Mouse (Mus musculus) CH12.LX (cell line): ENCODE data around the gene Slbp. TPM values are rescaled to one million over a fixed set of nuclear protein-coding genes. Genes with fewer than 3 reads are reported as not detected.

ENCODE experiments used
- DNase-seq: peaks from one replicate; pipeline ENCODE4 v3.0.0-alpha.2; 2013; ENCODE audit errors: extremely low read depth
- H3K27ac ChIP-seq: 2 replicates; pipeline ENCODE4 v1.5.1; 2012; ENCODE audit warnings: low read depth, mild to moderate bottlenecking, control low read depth, moderate library complexity; ENCODE audit not compliant: insufficient read depth
- H3K27me3 ChIP-seq: replicated peaks from 2 replicates; pipeline ENCODE3; 2012; ENCODE audit warnings: inconsistent platforms
- H3K36me3 ChIP-seq, 2 experiments: replicated peaks in 1 of 2; 2 replicates each; pipeline versions ENCODE3 to v1.6.1; 2012; ENCODE audit warnings: inconsistent platforms in 1 of 2, low read length in 1 of 2, mild to moderate bottlenecking in 1 of 2, mixed read lengths in 1 of 2, moderate library complexity in 1 of 2; ENCODE audit not compliant: control insufficient read depth in 1 of 2, insufficient read depth in 1 of 2
- H3K4me1 ChIP-seq, 2 experiments: 2 replicates each; pipeline ENCODE4 v1.6.1; 2012; ENCODE audit warnings: inconsistent platforms in 1 of 2, moderate library complexity in 1 of 2; ENCODE audit not compliant: insufficient read depth in 2 of 2, control insufficient read depth in 1 of 2
- H3K4me2 ChIP-seq: 2 replicates; pipeline ENCODE4 v1.6.1; 2012; ENCODE audit warnings: low read depth, mild to moderate bottlenecking, control low read depth; ENCODE audit not compliant: poor library complexity, insufficient read depth, severe bottlenecking
- H3K4me3 ChIP-seq, 3 experiments: fragments of 150-350 bp in 1 of 3; sonication (generic) in 1 of 3; replicated peaks in 1 of 3; 2 replicates each; pipeline versions ENCODE3 to v1.5.1; 2011 to 2012; ENCODE audit warnings: low read depth in 2 of 3, low read length in 2 of 3, mild to moderate bottlenecking in 2 of 3, moderate library complexity in 2 of 3, control low read depth in 1 of 3, improper control_type of control experiment in 1 of 3, inconsistent platforms in 1 of 3, mixed read lengths in 1 of 3; ENCODE audit not compliant: poor library complexity in 1 of 3
- H3K79me2 ChIP-seq: replicated peaks from 2 replicates; pipeline ENCODE4 v1.6.1; 2012; ENCODE audit warnings: mild to moderate bottlenecking, moderate library complexity; ENCODE audit not compliant: control insufficient read depth, poor library complexity, insufficient read depth, severe bottlenecking; ENCODE audit errors: extremely low read depth
- H3K9ac ChIP-seq: 2 replicates; pipeline ENCODE4 v1.6.1; 2012; ENCODE audit warnings: low read depth, mild to moderate bottlenecking, control low read depth, moderate library complexity; ENCODE audit not compliant: insufficient read depth
- H3K9me3 ChIP-seq: replicated peaks from 2 replicates; pipeline ENCODE3; 2012; ENCODE audit warnings: low read length, inconsistent platforms, mixed read lengths
- BHLHE40 ChIP-seq: IDR thresholded peaks from 2 replicates; pipeline ENCODE4 v1.6.1; 2011; ENCODE audit warnings: mild to moderate bottlenecking, low read depth, low read length, improper control_type of control experiment
- CHD1 ChIP-seq: IDR thresholded peaks from 2 replicates; pipeline ENCODE4 v1.6.1; 2012; ENCODE audit warnings: low read depth, low read length, improper control_type of control experiment, inconsistent platforms
- CHD2 ChIP-seq: IDR thresholded peaks from 2 replicates; pipeline ENCODE4 v1.6.1; 2011; ENCODE audit warnings: low read length, improper control_type of control experiment
- CTCF ChIP-seq, 2 experiments: IDR thresholded peaks in 1 of 2; conservative IDR thresholded peaks in 1 of 2; 2 replicates each; pipeline ENCODE4 v1.5.1; 2011 to 2012; ENCODE audit warnings: low read depth in 2 of 2, low read length in 2 of 2, improper control_type of control experiment in 1 of 2, inconsistent platforms in 1 of 2, mild to moderate bottlenecking in 1 of 2, moderate library complexity in 1 of 2
- E2F4 ChIP-seq: IDR thresholded peaks from 2 replicates; pipeline ENCODE4 v1.6.1; 2011; ENCODE audit warnings: low read depth, low read length, improper control_type of control experiment; ENCODE audit not compliant: insufficient replicate concordance
- ELF1 ChIP-seq: IDR thresholded peaks from 2 replicates; pipeline ENCODE4 v1.6.1; 2014; ENCODE audit warnings: low read depth, mild to moderate bottlenecking, inconsistent platforms, low read length, improper control_type of control experiment
- EP300 ChIP-seq: IDR thresholded peaks from 2 replicates; pipeline ENCODE4 v1.6.1; 2011; ENCODE audit warnings: low read length, improper control_type of control experiment
- ETS1 ChIP-seq: conservative IDR thresholded peaks from 2 replicates; pipeline ENCODE4 v1.6.1; 2012; ENCODE audit warnings: low read depth, mild to moderate bottlenecking, inconsistent platforms, low read length, improper control_type of control experiment, moderate library complexity
- GABPA ChIP-seq: IDR thresholded peaks from 2 replicates; pipeline ENCODE4 v1.6.1; 2012; ENCODE audit warnings: low read depth, low read length, improper control_type of control experiment, inconsistent platforms; ENCODE audit not compliant: insufficient replicate concordance
- HCFC1 ChIP-seq: IDR thresholded peaks from 2 replicates; pipeline ENCODE4 v1.6.1; 2012; ENCODE audit warnings: low read depth, mild to moderate bottlenecking, inconsistent platforms, low read length, improper control_type of control experiment
- IRF4 ChIP-seq: IDR thresholded peaks from 2 replicates; pipeline ENCODE4 v1.6.1; 2014; ENCODE audit warnings: low read depth, mild to moderate bottlenecking, inconsistent platforms, low read length, improper control_type of control experiment
- JUN ChIP-seq: IDR thresholded peaks from 2 replicates; pipeline ENCODE4 v1.6.1; 2011; ENCODE audit warnings: low read depth, mild to moderate bottlenecking, low read length, improper control_type of control experiment, moderate library complexity; ENCODE audit not compliant: insufficient read depth
- JUND ChIP-seq: conservative IDR thresholded peaks from 2 replicates; pipeline ENCODE4 v1.6.1; 2011; ENCODE audit warnings: low read depth, low read length, improper control_type of control experiment
- KAT2A ChIP-seq: IDR thresholded peaks from 2 replicates; pipeline ENCODE4 v1.6.1; 2012; ENCODE audit warnings: low read length, improper control_type of control experiment, inconsistent platforms; ENCODE audit not compliant: insufficient replicate concordance
- MAX ChIP-seq: IDR thresholded peaks from 2 replicates; pipeline ENCODE4 v1.6.1; 2011; ENCODE audit warnings: low read length, improper control_type of control experiment
- MAZ ChIP-seq: IDR thresholded peaks from 2 replicates; pipeline ENCODE4 v1.6.1; 2012; ENCODE audit warnings: low read depth, mild to moderate bottlenecking, inconsistent platforms, low read length, improper control_type of control experiment, moderate library complexity
- MEF2A ChIP-seq: IDR thresholded peaks from 2 replicates; pipeline ENCODE4 v1.6.1; 2014; ENCODE audit warnings: low read depth, mild to moderate bottlenecking, inconsistent platforms, low read length, improper control_type of control experiment, borderline replicate concordance
- MXI1 ChIP-seq: IDR thresholded peaks from 2 replicates; pipeline ENCODE4 v1.6.1; 2011; ENCODE audit warnings: mild to moderate bottlenecking, low read depth, low read length, improper control_type of control experiment
- MYC ChIP-seq: IDR thresholded peaks from 2 replicates; pipeline ENCODE4 v1.6.1; 2011; ENCODE audit warnings: low read depth, mild to moderate bottlenecking, improper control_type of control experiment, low read length
- NELFE ChIP-seq: IDR thresholded peaks from 2 replicates; pipeline ENCODE4 v1.6.1; 2011; ENCODE audit warnings: low read depth, low read length, improper control_type of control experiment
- NRF1 ChIP-seq: IDR thresholded peaks from 2 replicates; pipeline ENCODE4 v1.6.1; 2014; ENCODE audit warnings: low read depth, mild to moderate bottlenecking, inconsistent platforms, low read length, improper control_type of control experiment, moderate library complexity
- PAX5 ChIP-seq: IDR thresholded peaks from 2 replicates; pipeline ENCODE4 v1.6.1; 2012; ENCODE audit warnings: low read length, inconsistent platforms, mixed read lengths
- POLR2A ChIP-seq: IDR thresholded peaks from 2 replicates; pipeline ENCODE4 v1.6.1; 2011; ENCODE audit warnings: low read depth, mild to moderate bottlenecking, improper control_type of control experiment, low read length
- POLR2AphosphoS2 ChIP-seq: IDR thresholded peaks from 2 replicates; pipeline ENCODE4 v1.6.1; 2011; ENCODE audit warnings: low read depth, low read length, improper control_type of control experiment
- RAD21 ChIP-seq: IDR thresholded peaks from 2 replicates; pipeline ENCODE4 v1.6.1; 2011; ENCODE audit warnings: low read depth, mild to moderate bottlenecking, low read length, improper control_type of control experiment, moderate library complexity
- RCOR1 ChIP-seq: conservative IDR thresholded peaks from 2 replicates; pipeline ENCODE4 v1.6.1; 2012; ENCODE audit warnings: low read depth, mild to moderate bottlenecking, inconsistent platforms, low read length, improper control_type of control experiment
- SIN3A ChIP-seq: IDR thresholded peaks from 2 replicates; pipeline ENCODE4 v1.6.1; 2012; ENCODE audit warnings: low read length, improper control_type of control experiment, inconsistent platforms
- TBP ChIP-seq: conservative IDR thresholded peaks from 2 replicates; pipeline ENCODE4 v1.6.1; 2011; ENCODE audit warnings: low read depth, low read length, improper control_type of control experiment
- TCF12 ChIP-seq: IDR thresholded peaks from 2 replicates; pipeline ENCODE4 v1.6.1; 2014; ENCODE audit warnings: low read depth, mild to moderate bottlenecking, inconsistent platforms, low read length, improper control_type of control experiment
- UBTF ChIP-seq: IDR thresholded peaks from 2 replicates; pipeline ENCODE4 v1.6.1; 2012; ENCODE audit warnings: low read depth, mild to moderate bottlenecking, inconsistent platforms, low read length, improper control_type of control experiment, moderate library complexity
- USF1 ChIP-seq: IDR thresholded peaks from 2 replicates; pipeline ENCODE4 v1.6.1; 2014; ENCODE audit warnings: low read depth, mild to moderate bottlenecking, inconsistent platforms, low read length, improper control_type of control experiment
- USF2 ChIP-seq: conservative IDR thresholded peaks from 2 replicates; pipeline ENCODE4 v1.6.1; 2011; ENCODE audit warnings: low read depth, low read length, improper control_type of control experiment
- ZKSCAN1 ChIP-seq: IDR thresholded peaks from 2 replicates; pipeline ENCODE4 v1.6.1; 2012; ENCODE audit warnings: low read depth, inconsistent platforms, low read length, improper control_type of control experiment, borderline replicate concordance
- ZMIZ1 ChIP-seq: IDR thresholded peaks from 2 replicates; pipeline ENCODE4 v1.6.1; 2012; ENCODE audit warnings: low read depth, mild to moderate bottlenecking, inconsistent platforms, low read length, improper control_type of control experiment
- ZNF384 ChIP-seq: IDR thresholded peaks from 2 replicates; pipeline ENCODE4 v1.6.1; 2012; ENCODE audit warnings: low read depth, low read length, improper control_type of control experiment, inconsistent platforms
- dilution Hi-C: fragments of 300-500 bp; cut with MboI; formaldehyde crosslinking; loops from 2 replicates; pipeline ENCODE4 v1.14.3; 2020; ENCODE audit warnings: low sequenced_read_pairs; ENCODE audit not compliant: extremely low pct_unique_long_range_greater_than_20kb, extremely low pct_ligation_motif_present
- in situ Hi-C: fragments of 300-500 bp; cut with MboI; formaldehyde crosslinking; loops from 3 replicates; pipeline ENCODE4 v1.14.3; 2019; ENCODE audit warnings: low sequenced_read_pairs, low pct_ligation_motif_present, low pct_unique_long_range_greater_than_20kb, mixed read lengths
- polyA plus RNA-seq: library from polyadenylated mRNA; unstranded; fragments of >175 nt; gene quantifications from 2 replicates; pipeline ENCODE4 v1.2.1, GENCODE M21; 2012; ENCODE audit warnings: low read depth; ENCODE audit not compliant: insufficient read length
- total RNA-seq, 2 experiments: library from RNA; depleted of rRNA; stranded (reverse); fragments of 300-350 nt in 1 of 2; fragments of >200 nt in 1 of 2; gene quantifications; 2 replicates each; pipeline ENCODE4 v1.2.3; 2012 to 2014

Gene Slbp
- total RNA-seq (2012; rRNA removed) (85.4 and 111 TPM in 2 replicates), total RNA-seq (2014; rRNA removed) (263 and 284 TPM in 2 replicates), polyA plus RNA-seq (117 and 148 TPM in 2 replicates)

DNA sequence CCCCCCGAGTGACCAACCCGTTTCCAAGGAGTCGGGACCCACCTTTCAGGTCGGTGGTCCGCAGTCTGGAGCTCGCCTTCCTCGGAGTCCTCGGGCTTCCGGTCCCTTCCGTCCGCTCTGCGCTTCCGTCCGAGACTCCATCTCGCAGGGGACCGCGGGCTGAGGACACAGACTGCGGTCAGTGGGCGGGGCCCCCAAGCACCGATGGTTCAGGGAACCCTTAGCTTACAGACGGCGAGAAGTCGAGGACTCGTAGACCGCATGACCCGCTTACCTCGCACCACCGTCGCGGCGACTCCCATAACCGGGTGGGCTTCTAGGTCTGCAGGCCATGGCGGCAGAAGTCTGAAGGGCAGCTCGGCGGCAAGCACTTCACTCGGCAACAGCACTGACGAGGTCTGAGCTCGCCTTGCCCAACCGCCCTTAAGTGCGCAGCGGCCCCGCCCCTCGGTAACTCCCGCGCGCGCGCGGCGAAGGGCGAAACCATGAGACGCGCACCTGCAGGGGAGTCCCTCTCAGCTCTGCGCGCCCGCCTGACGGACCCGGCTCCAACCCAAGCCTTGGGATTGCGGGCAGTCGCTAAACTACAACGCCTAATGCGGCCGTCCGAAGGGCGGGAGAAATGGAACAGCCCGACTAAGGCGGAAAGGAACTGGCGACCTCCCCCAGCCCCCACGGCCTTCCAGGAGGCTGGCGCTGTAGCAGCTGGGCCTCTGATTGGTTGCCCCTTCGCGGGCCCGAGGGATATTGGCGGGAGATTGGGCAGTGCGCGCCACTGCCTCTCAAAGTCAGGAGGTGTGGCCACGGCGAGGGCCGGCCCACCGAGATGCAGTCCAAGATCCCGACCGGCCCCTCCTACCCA is at the start of gene Slbp:
Gene Slbp, minus strand, starts transcription at position 654 of the 862 bp plus-strand sequence.
- TF ChIP-seq PAX5, result no peak
- peak; percentile 97 for TF ChIP-seq E2F4
- no peak for TF ChIP-seq RAD21
- no peak for TF ChIP-seq CTCF (conservative IDR thresholded peaks at IDR 0.05 in 1 of 2, IDR thresholded peaks at IDR 0.05 in 1 of 2; ENCODE audit: low read depth in 2 of 2, low read length in 2 of 2)
- no peak for TF ChIP-seq GABPA
- no peak for TF ChIP-seq USF2
- peak; percentile 63; the same call in 1 of the 2 replicates for TF ChIP-seq ELF1
- TF ChIP-seq EP300, result no peak; the same call in 1 of the 2 replicates
- TF ChIP-seq CHD1, result peak; percentile 99
- no peak for TF ChIP-seq ZKSCAN1
- TF ChIP-seq NRF1, result peak; percentile 84
- peak; percentile 95 for TF ChIP-seq SIN3A
- peak; percentile 98 for TF ChIP-seq POLR2AphosphoS2
- peak; percentile 72 for TF ChIP-seq KAT2A
- no peak for TF ChIP-seq JUND
- TF ChIP-seq HCFC1, result peak; percentile 71
- TF ChIP-seq MAX, result peak; percentile 77
- TF ChIP-seq NELFE, result peak; percentile 100
- TF ChIP-seq POLR2A, result peak; percentile 99
- TF ChIP-seq IRF4, result peak; percentile 34; the same call in 1 of the 2 replicates
- TF ChIP-seq MYC, result no peak
- TF ChIP-seq UBTF, result peak; percentile 49; the same call in 1 of the 2 replicates
- TF ChIP-seq USF1, result no peak; the same call in 1 of the 2 replicates
- peak; percentile 24 for TF ChIP-seq ETS1
- no peak for TF ChIP-seq RCOR1
- TF ChIP-seq MXI1, result peak; percentile 90
- 0 out of 2 replicates have a peak, but pooled peaks have one; percentile 19 for TF ChIP-seq ZNF384
- 0 out of 2 replicates have a peak, but pooled peaks have one; percentile 22 for TF ChIP-seq BHLHE40
- no peak; the same call in none of the 2 replicates for TF ChIP-seq CHD2
- TF ChIP-seq MAZ, result peak; percentile 78
- TF ChIP-seq ZMIZ1, result peak; percentile 98
- TF ChIP-seq MEF2A, result peak; percentile 21; the same call in 1 of the 2 replicates
- no peak for TF ChIP-seq JUN
- TF ChIP-seq TCF12, result peak; percentile 93
- peak; percentile 91 for TF ChIP-seq TBP
- peak; percentile 96 for DNase-seq
- H3K27me3 ChIP-seq, result no peaks in the 10 kb centered on the region
- peak within 1 kb of the TSS; percentile 87 to 91 (median 89) for H3K4me3 ChIP-seq
- H3K9me3 ChIP-seq, result no peaks in the 10 kb centered on the region
- H3K79me2 ChIP-seq, result peaks cover 64% of the 10 kb centered on the region
- peaks cover 12 to 63% of the 10 kb centered on the region in 2 experiments for H3K4me1 ChIP-seq
- H3K9ac ChIP-seq, result peak within 1 kb of the TSS; percentile 96
- in situ Hi-C loops (no loop called here), dilution Hi-C loops (no loop called here)
- H3K4me2 ChIP-seq, result peak within 1 kb of the TSS; percentile 96
- H3K36me3 ChIP-seq, result peaks cover 32 to 59% of the 10 kb centered on the region in 2 experiments
- H3K27ac ChIP-seq, result peak within 1 kb of the TSS; percentile 90
